Mouse (Mus musculus): ENCODE measurements around the gene Trmt61a.

The Trmt61a gene

DNA sequence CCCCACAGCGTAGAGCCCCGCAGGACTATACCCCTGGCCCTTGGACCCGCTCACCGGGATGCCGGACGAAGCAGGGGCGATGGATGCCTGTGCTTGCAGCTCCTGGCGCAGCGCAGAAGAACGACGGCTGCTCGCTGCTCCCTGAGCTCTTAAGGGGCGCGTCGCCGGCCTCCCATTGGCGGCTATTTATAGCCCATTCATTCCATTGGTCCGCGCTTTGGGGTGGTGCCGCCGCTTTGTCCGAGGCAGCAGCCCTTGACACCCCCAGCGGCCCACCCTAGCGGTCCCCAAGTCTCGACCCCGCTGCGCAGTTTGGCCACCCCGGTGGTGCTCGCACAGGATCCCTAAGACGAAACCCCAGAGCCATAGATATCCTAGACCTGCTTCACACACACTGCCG lies 5.7 kb upstream of the Trmt61a start, which contains the start of gene Ckb:
TSS of gene Ckb (minus strand) at position 163 of the 400 bp plus-strand sequence.
- peak; percentile 85 for DNase-seq (ENCODE audit: low read depth, low spot score)

DNA sequence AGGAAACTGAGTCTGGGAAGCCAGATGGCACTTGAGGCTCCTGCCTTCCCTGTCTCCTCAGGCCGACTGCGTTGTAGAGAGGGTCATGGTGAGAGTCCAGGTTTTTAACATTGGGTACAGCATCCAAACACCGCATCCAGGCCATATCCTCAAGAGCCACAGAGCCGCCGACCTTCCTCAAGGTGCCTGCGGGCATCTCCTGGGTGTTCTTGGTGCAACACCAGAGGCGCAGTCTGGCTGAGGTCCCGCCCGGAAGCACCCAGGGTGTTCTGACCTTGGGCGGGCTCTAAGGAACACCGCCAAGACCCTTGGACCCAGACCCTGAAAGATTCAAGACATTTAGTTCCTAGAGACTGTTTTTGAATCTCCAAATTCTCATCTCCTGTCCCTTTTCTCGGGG lies 5.3 kb upstream of the Trmt61a start:
- no peak for DNase-seq (ENCODE audit: low read depth, low spot score)

DNA sequence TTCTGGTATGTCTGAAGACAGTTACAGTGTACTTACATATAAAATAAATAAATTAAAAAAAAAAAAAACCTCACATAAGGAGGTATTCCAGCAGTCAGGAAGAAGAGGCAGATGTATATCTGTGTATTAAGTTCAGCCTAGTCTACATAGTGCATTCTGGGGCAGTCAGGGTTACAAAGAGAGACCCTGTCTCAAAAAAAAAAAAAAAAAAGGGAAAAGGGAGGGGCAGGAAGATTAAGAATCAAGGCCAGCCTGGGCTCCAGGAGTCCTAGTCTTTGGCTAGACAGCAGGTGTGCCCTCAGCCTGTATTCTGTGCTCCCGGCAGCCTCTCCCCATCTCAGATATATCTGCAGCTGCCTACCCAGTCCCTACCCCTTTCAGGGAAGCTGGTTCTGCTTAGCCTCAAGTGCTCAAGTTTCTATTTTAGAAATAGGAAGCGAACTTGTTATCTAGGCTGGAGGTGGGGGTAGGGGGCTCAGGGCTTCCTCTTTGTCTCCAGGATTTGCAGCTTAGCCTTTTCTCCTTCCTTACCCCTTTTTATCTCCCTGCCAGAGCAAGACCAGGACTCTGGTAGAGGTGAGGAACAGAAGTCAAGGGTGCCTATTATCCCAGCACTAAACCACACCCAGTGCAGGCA lies 2.9 kb upstream of the Trmt61a start:
- no peak for DNase-seq (ENCODE audit: low read depth, low spot score)

DNA sequence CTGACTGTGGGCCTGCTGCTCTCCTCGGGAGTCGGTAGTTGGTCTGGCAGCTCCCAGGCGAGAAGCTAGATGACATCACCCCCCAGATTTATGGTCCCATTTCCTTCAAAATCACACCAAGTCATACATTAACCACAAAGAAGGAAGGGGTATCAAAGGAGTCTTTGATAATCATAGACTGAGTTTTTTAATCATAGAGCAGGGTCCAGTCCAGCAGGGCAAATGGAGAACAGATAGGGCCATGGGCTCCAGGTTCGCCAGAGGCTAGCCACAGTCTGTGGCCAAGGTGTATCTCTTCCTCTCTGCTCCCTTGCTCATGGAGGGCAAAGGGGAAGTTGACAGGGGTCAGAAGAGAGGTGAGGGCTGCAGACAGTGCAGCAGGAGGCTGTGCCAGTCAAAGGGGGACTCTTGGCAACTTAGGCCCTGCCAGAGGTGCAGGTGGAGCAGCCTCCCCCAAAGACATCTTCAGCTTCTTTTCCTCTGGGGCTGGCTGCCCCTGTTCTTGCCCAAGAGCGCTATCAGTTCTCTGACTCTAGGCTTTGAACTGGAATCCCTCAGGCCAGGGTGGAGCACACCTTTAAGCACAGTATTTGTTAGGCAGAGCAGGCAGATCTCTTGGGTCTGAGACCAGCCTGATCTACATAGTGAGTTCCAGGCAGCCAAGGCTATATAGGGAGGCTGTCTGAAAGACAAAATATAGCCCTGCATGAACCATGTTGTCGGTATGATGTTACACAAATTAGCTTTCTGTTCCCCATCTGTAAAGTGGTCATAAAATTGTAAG lies 1.9 kb upstream of the Trmt61a start:
- DNase-seq (ENCODE audit: low read depth, low spot score): no peak

DNA sequence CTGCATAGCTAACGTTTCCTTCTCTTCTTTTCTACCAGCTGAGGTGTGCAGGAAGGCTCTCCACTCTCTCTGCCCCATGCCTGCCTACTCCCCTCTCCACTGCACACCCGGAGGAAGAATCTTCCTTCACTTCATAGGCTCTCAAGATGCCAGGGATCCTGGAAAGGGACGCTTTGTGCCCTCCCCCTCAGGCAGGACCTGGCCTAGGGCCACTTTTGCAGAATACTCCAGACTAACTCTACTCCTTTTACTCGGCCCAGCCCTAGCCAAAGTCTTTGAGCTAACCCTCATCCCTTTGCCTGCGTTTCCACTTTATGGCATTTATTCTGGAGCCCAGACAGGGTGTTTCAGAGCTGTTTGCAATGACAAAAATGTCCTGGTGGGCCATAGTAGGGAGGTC lies 484 bp upstream of the Trmt61a start:
- no peak for DNase-seq (ENCODE audit: low read depth, low spot score)

DNA sequence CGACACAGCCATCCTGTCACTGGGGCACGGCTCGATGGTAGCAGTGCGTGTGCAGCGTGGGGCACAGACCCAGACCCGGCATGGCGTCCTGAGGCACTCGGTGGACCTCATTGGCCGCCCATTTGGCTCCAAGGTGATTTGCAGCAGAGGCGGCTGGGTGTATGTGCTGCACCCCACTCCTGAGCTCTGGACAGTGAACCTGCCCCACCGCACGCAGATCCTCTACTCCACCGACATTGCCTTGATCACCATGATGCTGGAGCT lies 697 bp downstream of the Trmt61a start:
- DNase-seq (ENCODE audit: low read depth, low spot score): no peak

DNA sequence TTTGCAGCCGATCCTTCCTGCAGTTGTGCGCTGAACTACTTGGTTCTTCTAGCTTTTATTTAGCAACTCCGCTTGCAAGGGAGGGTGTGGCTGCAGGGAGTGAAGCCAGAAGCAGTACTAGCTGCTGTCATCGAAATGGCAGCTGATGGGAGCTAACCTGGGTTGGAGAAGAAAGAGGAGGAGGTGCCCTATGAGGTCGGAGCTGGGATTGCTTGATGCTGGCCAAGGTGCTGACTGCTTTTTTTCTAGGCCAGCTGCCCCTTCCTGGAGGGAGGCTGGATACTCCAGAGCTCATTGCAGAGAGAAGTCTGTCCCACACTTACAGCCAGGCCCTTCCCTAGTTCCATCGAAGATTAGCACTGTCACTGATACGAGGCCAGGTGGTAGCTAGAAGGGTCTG lies 1.1 kb downstream of the Trmt61a start:
- DNase-seq (ENCODE audit: low read depth, low spot score): no peak

DNA sequence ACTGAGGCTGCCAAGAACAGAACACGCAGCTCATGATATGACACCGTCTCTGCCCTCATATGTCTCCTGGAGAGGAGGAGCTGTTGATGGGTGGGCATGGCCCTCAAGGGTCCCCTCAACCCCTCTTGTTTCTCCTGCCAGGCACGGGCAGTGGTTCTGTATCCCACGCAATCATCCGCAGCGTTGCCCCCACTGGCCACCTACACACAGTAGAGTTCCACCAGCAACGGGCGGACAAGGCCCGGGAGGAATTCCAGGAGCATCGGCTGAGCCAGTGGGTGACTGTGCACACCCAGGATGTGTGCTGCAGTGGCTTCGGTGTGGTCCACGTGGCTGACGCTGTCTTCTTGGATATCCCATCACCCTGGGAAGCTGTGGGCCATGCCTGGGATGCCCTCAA lies 2.8 kb downstream of the Trmt61a start:
- DNase-seq (ENCODE audit: low read depth, low spot score): no peak

DNA sequence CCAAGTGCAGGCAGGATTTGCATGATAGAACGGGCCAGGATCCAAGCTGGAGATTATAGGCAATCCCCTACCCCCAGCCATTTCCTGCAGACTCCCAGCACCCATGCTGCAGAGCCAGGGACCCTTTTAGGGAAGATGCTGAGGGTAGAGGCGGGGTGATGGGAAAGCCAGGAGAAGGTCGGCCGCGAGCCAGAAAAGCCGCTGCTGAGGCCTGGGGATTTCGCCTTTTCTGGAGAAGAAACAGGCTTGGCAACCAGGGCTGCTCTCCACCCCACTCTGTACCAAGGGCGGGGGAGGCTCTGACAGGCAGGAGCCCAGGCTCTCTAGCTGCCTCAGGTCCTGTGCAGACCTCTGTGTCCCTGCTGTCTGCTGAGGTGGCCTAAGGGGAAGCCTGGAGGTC lies 3.4 kb downstream of the Trmt61a start:
- DNase-seq (ENCODE audit: low read depth, low spot score): no peak

DNA sequence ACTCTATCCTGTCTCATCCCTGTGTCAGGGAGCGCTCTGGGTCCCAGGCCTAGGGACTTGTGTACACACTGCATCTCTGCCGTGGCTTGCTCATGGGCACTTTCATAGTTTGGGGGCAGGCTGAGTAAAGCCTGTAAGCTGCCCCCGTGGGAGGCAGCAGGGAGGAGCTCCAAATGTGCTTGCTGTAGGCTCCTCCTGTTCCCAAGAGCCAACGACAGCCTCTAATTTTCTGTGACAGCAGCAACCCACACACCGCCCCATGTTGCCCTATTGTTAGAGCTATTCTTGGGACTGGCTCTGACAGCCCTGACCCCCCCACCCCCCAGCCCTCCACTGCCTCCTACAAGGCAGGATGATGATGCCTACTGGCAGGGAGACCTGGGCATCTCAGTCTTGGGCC lies 4.1 kb downstream of the Trmt61a start:
- no peak for DNase-seq (ENCODE audit: low read depth, low spot score)

DNA sequence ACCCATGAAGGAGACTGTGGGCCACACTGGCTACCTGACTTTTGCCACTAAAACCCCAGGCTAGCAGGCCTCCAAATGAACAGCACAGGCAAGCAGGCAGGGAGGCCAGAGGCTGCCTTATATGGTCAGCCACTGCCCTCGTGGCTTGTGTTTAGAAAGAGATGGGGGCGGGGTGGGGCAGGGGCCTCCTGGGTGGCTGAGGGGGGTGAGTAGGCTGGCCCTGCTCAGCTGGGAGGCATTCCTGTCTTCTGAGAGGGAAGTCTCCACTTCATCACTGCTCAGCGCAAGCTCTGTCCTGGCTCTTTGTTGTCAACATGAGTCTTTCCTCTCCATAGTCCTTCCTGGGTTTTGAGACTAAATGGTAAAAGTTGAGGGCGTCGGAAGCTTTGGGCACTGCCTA lies 4.9 kb downstream of the Trmt61a start:
- no peak for DNase-seq (ENCODE audit: low read depth, low spot score)

DNA sequence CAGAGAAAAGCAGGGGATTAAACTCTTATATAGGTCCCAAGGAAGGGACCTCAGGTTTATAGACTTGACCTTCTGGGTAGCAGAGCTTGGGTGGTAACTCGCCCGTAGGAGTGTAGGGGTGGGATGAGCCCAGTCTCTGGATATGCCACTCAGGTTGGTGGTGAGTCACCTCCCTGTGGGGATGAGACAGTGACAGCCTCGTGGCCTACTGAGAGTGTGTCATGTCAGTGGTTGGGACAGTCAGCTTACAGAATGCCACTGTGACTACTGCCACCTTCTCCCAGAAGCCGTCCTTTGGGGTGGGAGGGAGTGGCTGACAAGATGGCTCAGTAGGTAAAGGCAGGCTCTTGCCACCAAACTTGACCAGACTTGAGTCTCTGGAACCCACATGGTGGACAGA lies 8.5 kb downstream of the Trmt61a start:
- DNase-seq (ENCODE audit: low read depth, low spot score): no peak

DNA sequence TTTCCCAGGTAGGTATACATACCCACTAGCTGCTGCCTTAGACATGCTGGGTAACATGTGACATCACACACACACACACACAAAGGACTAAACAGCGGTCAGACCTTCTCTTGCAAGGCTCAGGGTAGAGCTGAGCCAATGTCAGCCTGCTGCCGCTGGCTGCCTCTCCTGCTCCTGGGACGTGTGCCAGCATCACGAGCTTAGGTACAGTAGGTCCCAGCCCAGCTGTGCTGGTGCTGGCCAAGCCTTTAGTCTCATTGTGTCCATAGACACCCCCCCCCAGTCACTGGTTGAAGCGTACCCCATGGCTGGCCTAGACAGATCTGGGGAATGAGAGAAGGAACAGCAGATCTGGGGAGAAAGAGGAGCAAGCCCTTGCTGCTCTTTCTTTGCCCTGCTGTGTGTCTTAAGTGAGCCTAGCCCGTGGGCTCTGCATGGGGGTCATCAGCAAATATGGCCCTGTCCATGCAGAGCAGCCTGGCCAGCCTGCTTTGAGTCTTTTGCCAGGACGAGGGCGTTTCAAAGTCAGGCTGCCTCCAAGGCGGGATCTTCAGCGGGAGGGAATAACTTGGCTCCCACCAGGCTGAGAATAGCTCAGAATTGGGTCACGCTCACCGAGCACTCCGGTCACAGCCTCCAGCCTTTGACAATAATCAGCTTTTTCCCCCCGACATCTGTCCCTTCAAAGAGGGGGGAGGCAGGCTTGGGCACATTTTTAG lies 9.6 kb downstream of the Trmt61a start:
- DNase-seq (ENCODE audit: low read depth, low spot score): peak; percentile 81

DNA sequence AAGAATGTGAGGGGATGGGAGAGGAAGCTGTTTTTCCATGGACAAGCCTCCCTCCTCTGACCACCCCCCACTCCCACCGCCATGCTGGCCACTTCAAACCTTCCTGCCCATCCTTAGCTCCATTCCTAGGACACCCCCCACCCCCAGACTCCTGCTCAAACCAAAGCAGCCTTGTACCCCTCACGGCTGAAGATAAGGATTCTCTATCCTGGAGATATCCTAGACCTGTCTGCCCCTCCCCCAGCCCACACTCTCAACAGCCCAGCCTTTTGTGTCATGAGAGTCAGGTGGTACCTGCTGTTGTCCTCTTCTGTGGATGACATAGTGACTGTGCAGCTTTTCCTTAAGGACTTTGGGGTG lies 10.1 kb downstream of the Trmt61a start:
- no peak for DNase-seq (ENCODE audit: low read depth, low spot score)

DNA sequence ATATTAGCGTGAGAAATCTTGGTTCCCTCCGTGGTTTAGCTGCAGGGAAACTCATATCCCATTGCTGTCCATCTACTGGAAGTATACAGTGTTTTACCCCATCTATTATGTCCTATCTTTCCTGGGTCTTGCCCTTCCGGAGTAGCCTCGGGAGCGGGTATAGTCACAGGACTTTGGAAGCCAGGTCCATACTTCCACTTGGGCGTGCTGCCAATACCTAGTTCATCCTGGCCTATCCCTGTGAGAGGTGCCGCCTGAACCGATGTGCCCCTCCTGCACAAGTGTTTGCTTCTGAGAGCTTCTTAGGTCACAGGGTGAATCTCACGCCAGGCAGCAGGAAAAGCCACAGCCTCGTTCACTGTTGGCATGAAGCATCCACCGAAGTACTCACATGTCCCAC lies 11.5 kb downstream of the Trmt61a start:
- DNase-seq (ENCODE audit: low read depth, low spot score): no peak

DNA sequence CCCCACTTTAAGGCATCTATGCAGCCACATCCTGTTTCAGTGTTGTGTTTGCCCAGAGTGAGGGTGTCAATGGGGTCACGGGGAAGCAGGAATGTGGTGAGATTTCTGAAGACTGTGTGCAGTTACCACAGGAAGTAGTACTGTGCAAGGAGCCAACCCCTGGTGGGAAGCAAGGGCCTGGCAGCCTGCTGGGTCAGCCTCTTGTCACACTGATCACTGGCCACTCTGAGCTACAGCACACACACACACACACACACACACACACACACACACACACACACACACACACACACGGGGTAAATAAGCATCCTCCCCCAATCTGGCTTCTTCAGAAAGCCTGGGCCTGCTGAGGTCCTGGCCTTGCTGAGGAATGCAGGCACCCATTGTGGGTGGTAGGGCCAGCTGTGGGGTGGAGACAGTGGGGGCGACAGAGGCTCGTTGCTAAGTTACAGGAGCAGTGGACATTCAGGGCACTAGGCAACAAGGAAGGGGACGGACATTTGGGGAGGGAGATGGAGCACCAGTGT lies 13.5 kb downstream of the Trmt61a start:
- DNase-seq (ENCODE audit: low read depth, low spot score): no peak

DNA sequence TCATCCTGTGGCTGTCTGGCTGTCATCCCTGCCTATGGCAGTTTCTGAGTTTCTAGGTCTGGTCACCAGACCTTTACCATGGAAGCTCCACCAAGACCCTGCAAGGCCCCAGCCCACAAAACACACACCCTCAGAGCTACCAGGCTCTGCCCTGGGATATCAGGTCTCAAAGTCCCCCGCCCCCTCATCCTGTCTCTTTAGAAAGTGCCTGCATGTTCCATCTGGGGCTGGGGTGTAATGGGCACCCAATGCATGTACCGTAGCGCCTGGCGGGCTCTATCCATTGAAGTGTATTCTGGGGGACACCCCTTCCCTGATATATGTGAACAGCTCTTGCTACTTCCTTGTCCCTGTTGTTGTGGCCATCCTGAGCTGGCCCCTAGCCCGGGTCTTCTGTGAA lies 15.0 kb downstream of the Trmt61a start:
- DNase-seq (ENCODE audit: low read depth, low spot score): no peak

DNA sequence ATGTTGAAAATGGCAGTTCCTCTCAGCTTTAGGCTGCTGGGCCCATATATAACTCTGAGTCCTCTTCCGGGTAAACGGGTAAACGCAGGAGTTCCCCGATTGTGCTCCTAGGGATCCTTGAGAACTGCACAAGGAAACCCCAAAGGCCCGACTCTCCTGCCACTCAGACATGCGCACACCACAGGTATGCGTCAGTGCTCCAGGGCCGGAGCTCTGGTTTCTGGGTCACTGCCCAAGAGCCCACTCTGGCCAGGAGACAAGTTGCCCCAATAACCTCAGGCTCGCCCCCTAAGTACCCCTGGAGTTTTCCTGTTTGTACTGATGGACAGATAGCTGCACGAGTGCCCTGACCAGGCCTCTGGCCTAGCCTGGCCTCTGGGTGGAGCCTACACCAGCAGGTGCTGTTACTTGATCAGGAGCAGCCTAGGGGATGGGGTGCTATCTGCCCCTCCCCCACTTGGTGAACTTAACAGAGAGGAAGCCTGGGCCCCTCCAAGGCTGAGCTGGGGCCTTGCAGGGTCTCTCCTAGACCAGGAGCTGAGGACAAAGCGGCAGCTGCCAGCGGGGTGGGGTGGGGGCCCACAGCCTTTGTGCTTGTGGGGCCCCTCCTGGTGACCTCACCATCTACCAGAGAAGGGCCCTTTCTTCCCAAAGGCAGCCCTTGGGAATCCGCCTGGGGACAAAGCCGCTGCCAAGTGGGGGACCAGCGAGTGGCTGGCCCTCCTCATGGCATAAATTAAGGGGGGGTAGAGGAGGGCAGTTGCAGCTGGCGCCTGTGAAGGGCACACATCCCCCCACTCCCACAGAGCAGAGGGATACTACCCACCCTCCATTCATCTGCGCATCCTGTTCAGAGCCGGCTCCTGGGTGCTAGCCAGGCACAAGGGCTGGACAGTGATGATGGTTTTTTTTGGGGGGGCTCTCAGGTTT lies 15.7 kb downstream of the Trmt61a start:
- no peak for DNase-seq (ENCODE audit: low read depth, low spot score)

DNA sequence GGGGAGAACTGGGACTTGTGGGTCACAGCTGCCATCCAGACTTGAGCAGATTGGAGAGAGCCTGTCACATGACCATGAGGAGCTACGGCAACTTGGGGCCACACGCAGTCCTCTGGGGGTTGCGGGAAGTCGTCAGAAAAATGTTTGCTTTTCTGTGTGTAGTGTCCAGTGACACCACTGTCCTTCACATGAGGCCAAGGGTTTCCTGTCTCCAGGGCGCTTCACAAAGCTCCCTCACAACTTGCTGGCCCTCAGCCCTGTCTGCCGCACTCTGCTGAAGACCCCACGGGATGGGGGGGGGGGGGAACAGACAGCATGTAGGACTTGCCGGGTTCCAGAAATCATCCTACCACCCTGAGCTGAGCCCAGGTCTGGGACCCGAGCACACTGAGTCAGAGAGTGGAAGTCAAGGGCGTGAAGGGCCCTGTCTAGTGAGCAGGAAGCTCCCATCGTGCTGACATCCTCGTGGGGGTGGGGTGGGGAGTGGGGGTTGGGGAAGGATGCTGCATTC lies 16.4 kb downstream of the Trmt61a start:
- DNase-seq (ENCODE audit: low read depth, low spot score): no peak

DNA sequence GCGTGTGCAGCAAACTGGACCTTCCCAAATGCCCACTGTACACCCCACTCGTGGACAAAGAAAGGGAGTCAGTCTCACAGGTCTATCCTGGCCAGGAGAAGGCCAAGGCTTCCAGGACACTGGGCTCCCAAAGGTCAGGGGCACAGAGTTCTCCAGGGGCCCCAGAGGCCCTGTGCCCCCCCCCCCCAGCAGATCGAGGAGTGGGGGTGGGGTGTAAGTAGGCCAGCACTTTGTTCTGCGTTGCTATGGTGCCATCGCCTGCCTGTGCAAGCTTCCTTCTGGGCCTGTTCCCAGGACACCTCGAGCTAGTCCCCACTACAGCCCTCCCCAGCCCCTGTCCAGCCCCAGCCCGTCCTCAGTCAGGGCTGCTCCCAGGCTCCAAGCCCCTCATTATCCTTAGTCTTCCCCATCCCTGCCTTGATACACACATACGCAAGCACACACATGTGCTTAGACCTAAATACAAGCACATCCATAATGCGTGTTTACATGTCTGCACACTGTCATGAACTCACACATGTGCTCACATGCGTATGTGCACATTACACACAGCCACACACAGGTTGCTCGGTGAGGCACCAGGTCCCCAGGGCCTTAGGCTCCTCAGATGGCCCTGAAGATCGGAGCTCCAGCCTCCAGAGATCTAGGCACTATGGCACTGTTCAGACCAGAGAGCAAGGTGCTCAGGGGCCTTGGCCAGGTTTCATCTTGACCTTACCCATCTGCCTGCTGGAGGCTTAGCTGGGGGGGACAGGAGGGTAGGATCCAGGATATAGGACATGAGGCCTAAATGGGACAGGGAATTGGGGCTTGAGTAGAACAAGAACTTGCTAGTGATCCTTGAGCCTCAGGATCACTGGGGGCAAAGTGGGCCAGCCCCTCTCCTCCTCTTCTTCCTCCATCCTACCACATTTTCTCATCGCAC lies 17.2 kb downstream of the Trmt61a start:
- DNase-seq (ENCODE audit: low read depth, low spot score): no peak
